Mouse (Mus musculus) megakaryocyte, embryonic 14.5 days (primary cell): ENCODE data around the gene Bbs12. TPM values are rescaled to one million over a fixed set of nuclear protein-coding genes. Genes with fewer than 3 reads are reported as not detected.

Experiments
- H3K27me3 ChIP-seq: replicated peaks from 2 replicates; pipeline ENCODE3; 2012; ENCODE audit warnings: inconsistent platforms
- H3K36me3 ChIP-seq: replicated peaks from 2 replicates; pipeline ENCODE3; 2012; ENCODE audit warnings: low read length, inconsistent platforms, mixed read lengths
- H3K4me1 ChIP-seq: 2 replicates; pipeline ENCODE4 v1.6.1; 2012; ENCODE audit warnings: inconsistent platforms
- H3K4me3 ChIP-seq: replicated peaks from 2 replicates; pipeline ENCODE3; 2012; ENCODE audit warnings: moderate library complexity, mild to moderate bottlenecking, inconsistent platforms
- H3K9me3 ChIP-seq: 2 replicates; pipeline ENCODE4 v1.6.1; 2012; ENCODE audit warnings: inconsistent platforms
- FLI1 ChIP-seq: IDR thresholded peaks from 2 replicates; pipeline ENCODE4 v1.6.1; 2012; ENCODE audit warnings: low read length, inconsistent platforms, mixed read lengths
- GATA1 ChIP-seq: IDR thresholded peaks from 3 replicates; pipeline ENCODE4 v1.6.1; 2012; ENCODE audit warnings: mixed read lengths, low read length, inconsistent platforms, borderline replicate concordance
- polyA plus RNA-seq: library from polyadenylated mRNA; stranded (reverse); fragments of >175 nt; gene quantifications from 2 replicates; pipeline ENCODE4 v1.2.3, GENCODE M21; 2012; ENCODE audit warnings: low replicate concordance; ENCODE audit not compliant: insufficient read depth

Bbs12 gene
- polyA plus RNA-seq, 1 experiment = not detected

- Histone ChIP-seq H3K4me1 (peaks cover 34% of the 10 kb centered on the region), H3K4me3 (no peak overlapping the region), H3K9me3 (no peaks in the 10 kb centered on the region), H3K36me3 (peaks cover 27% of the 10 kb centered on the region), H3K27me3 (peaks cover 8% of the 10 kb centered on the region)
- TF ChIP-seq FLI1 = no peak
- TF ChIP-seq GATA1 = no peak
Measured at GRCm38 (mm10) chr3:37324310-37324709, 12.0 kb downstream of the Bbs12 start.

GRCm38 (mm10) chr3:37325317-37326112 lies 13.2 kb downstream of the Bbs12 start:
- H3K27me3 ChIP-seq = peaks cover 12% of the 10 kb centered on the region
- no peak overlapping the region for H3K4me3 ChIP-seq
- TF ChIP-seq FLI1 (no peak), GATA1 (no peak)
- peaks cover 15% of the 10 kb centered on the region for H3K36me3 ChIP-seq
- peaks cover 33% of the 10 kb centered on the region for H3K4me1 ChIP-seq
- H3K9me3 ChIP-seq = no peaks in the 10 kb centered on the region

GRCm38 (mm10) chr3:37326627-37327026 lies 14.3 kb downstream of the Bbs12 start:
- no peak for TF ChIP-seq FLI1
- TF ChIP-seq GATA1 = no peak
- Histone ChIP-seq H3K36me3 (peaks cover 5% of the 10 kb centered on the region), H3K4me3 (no peak overlapping the region), H3K4me1 (peaks cover 38% of the 10 kb centered on the region), H3K9me3 (no peaks in the 10 kb centered on the region), H3K27me3 (peaks cover 14% of the 10 kb centered on the region)

GRCm38 (mm10) chr3:37328489-37328888 lies 16.1 kb downstream of the Bbs12 start:
- H3K4me3 ChIP-seq = no peak overlapping the region
- peaks cover 14% of the 10 kb centered on the region for H3K27me3 ChIP-seq
- no peak for TF ChIP-seq FLI1
- TF ChIP-seq GATA1 = no peak
- H3K36me3 ChIP-seq = no peaks in the 10 kb centered on the region
- peaks cover 47% of the 10 kb centered on the region for H3K4me1 ChIP-seq
- H3K9me3 ChIP-seq = no peaks in the 10 kb centered on the region

- Histone ChIP-seq H3K27me3 (peaks cover 19% of the 10 kb centered on the region), H3K36me3 (no peaks in the 10 kb centered on the region), H3K9me3 (no peaks in the 10 kb centered on the region), H3K4me3 (no peak overlapping the region), H3K4me1 (peaks cover 38% of the 10 kb centered on the region)
- TF ChIP-seq GATA1 = no peak
- TF ChIP-seq FLI1 = no peak
Measured at GRCm38 (mm10) chr3:37329963-37330362, 17.6 kb downstream of the Bbs12 start.

GRCm38 (mm10) chr3:37331999-37332449 lies 19.7 kb downstream of the Bbs12 start:
- no peaks in the 10 kb centered on the region for H3K36me3 ChIP-seq
- no peak for TF ChIP-seq FLI1
- no peak for TF ChIP-seq GATA1
- H3K4me3 ChIP-seq = peak overlapping the region; percentile 43

GRCm38 (mm10) chr3:37334053-37334452 lies 21.7 kb downstream of the Bbs12 start:
- Histone ChIP-seq H3K9me3 (no peaks in the 10 kb centered on the region), H3K4me3 (no peak overlapping the region), H3K4me1 (peaks cover 15% of the 10 kb centered on the region), H3K27me3 (peaks cover 24% of the 10 kb centered on the region), H3K36me3 (no peaks in the 10 kb centered on the region)
- TF ChIP-seq FLI1 = no peak
- no peak for TF ChIP-seq GATA1

More at GRCm38 (mm10) chr3:37331999-37332449, 19.7 kb downstream of the Bbs12 start:
- peaks cover 22% of the 10 kb centered on the region for H3K4me1 ChIP-seq
- no peaks in the 10 kb centered on the region for H3K9me3 ChIP-seq
- H3K27me3 ChIP-seq = peaks cover 23% of the 10 kb centered on the region

- H3K27me3 ChIP-seq = peaks cover 38% of the 10 kb centered on the region
- no peaks in the 10 kb centered on the region for H3K4me1 ChIP-seq
- no peak overlapping the region for H3K4me3 ChIP-seq
- no peaks in the 10 kb centered on the region for H3K36me3 ChIP-seq
- TF ChIP-seq GATA1 (no peak), FLI1 (no peak)
- no peaks in the 10 kb centered on the region for H3K9me3 ChIP-seq
Measured at GRCm38 (mm10) chr3:37341110-37341509, 28.8 kb downstream of the Bbs12 start.

- Histone ChIP-seq H3K4me1 (peaks cover 1% of the 10 kb centered on the region; the same call in 1 of the 2 replicates), H3K9me3 (no peaks in the 10 kb centered on the region), H3K27me3 (peaks cover 48% of the 10 kb centered on the region), H3K36me3 (no peaks in the 10 kb centered on the region), H3K4me3 (no peak overlapping the region)
- no peak for TF ChIP-seq FLI1
- no peak for TF ChIP-seq GATA1
Measured at GRCm38 (mm10) chr3:37342811-37343210, 30.5 kb downstream of the Bbs12 start.

GRCm38 (mm10) chr3:37347671-37348070 lies 35.3 kb downstream of the Bbs12 start:
- no peaks in the 10 kb centered on the region for H3K36me3 ChIP-seq
- TF ChIP-seq GATA1 (no peak), FLI1 (no peak)
- peaks cover 19% of the 10 kb centered on the region for H3K4me1 ChIP-seq
- H3K4me3 ChIP-seq = no peak overlapping the region
- H3K27me3 ChIP-seq = peaks cover 79% of the 10 kb centered on the region
- H3K9me3 ChIP-seq = peaks cover 2% of the 10 kb centered on the region
